Mouse (Mus musculus) testis, adult 2 months (tissue): ENCODE measurements around the gene Itga7.

Source experiments
- CTCF ChIP-seq: fragments of 200-500 bp; IDR thresholded peaks from 2 replicates; pipeline ENCODE4 v1.5.1; 2012; ENCODE audit warnings: low read depth, mild to moderate bottlenecking, inconsistent platforms, low read length, moderate library complexity; ENCODE audit not compliant: control insufficient read depth, insufficient read depth, insufficient replicate concordance
- POLR2A ChIP-seq: fragments of 200-500 bp; IDR thresholded peaks from 2 replicates; pipeline ENCODE4 v1.6.1; 2012; ENCODE audit warnings: low read depth, mild to moderate bottlenecking, inconsistent platforms, low read length, moderate library complexity; ENCODE audit not compliant: control insufficient read depth

DNA sequence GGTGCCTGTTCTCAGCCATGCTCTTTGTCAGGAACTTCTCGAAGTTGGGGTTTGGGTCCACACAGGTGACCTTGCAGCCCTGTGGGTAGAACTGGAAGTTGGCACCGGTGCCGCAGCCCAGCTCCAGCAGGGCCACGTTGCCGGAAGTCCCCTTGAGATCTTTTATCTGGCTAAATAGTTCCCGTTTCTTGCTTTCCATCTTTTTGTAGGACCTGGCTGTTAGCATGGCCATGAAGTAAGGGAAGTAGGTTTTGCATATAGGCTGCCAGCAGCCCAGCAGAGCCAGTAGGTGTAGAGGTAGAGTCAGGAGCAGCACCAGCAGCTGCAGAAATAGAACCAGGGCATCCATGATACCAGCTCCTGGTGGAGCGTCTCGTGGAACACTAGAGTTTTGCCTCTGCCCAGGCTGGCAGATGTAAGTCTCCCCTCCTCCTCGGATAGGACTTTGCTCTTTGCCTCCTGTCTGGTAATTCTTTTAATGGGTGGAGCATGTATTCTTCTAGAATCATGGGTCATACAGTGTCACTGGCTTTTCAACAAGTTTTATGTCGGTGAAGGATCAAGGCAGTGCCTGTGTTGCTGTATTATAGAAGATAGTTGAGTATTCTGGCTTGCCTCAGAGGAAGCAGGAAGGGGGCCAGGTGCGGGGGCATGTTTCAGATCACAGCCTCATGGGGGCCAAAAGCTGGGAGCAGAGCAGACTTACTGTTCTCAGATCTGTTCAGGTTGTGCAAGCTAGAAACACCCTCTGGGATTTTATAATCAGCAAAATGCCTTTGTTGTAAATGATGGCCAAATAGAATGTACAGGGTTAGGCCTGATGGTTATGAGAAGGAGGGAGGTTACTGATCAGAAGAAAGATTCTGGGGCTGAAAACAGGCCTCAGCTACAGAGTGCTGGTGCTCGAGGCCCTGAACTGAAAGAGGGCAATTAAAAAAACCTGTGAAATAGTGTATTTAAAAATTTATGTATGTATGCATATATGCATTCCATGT lies 27.3 kb downstream of the Itga7 start, which contains the start of gene Mettl7b:
- TF ChIP-seq POLR2A: no peak
- no peak for TF ChIP-seq CTCF
